Mouse (Mus musculus): ENCODE results near the gene Fxyd7. TPM values are rescaled to one million over a fixed set of nuclear protein-coding genes. Genes with fewer than 3 reads are reported as not detected.

Fxyd7 gene
- polyA plus RNA-seq, 1 experiment from 2014 or later = 1.6 TPM

- H3K4me1 ChIP-seq (ENCODE audit: control insufficient read depth in 2 of 2, insufficient read depth in 2 of 2, low read length in 2 of 2) = peaks cover 7 to 8% of the 10 kb centered on the region in 2 experiments; a peak in 1 of 4 replicates
- H3K27me3 ChIP-seq (ENCODE audit: control insufficient read depth, insufficient read depth, low read length) = no peaks in the 10 kb centered on the region
- no peak overlapping the region for H3K4me2 ChIP-seq (ENCODE audit: low read length)
- H3K9ac ChIP-seq (ENCODE audit: low read length) = no peak overlapping the region
- no peaks in the 10 kb centered on the region for H3K9me3 ChIP-seq (ENCODE audit: control insufficient read depth, low read length)
- no peak for ATAC-seq (ENCODE audit: insufficient number of reproducible peaks, insufficient read depth, low FRiP score, low read depth)
- no peak overlapping the region for H3K27ac ChIP-seq (replicated peaks in 1 of 2; ENCODE audit: control insufficient read depth in 1 of 2, insufficient read depth in 1 of 2, low read depth in 2 of 2, low read length in 2 of 2)
- no peaks in the 10 kb centered on the region for H3K36me3 ChIP-seq (ENCODE audit: control insufficient read depth, insufficient read depth, low read length)
- WGBS = 82% methylated on average over 7 of the region's 7 CpGs
- H3K4me3 ChIP-seq (ENCODE audit: control insufficient read depth in 1 of 2, insufficient read depth in 1 of 2, low read depth in 1 of 2, low read length in 2 of 2) = no peak overlapping the region
These were observed 9.3 kb upstream of the Fxyd7 start for GRCm38 (mm10) chr7:31060621-31061010.

- Histone ChIP-seq H3K9me3 (ENCODE audit: control insufficient read depth, low read length) (no peaks in the 10 kb centered on the region), H3K4me1 (ENCODE audit: control insufficient read depth in 2 of 2, insufficient read depth in 2 of 2, low read length in 2 of 2) (peaks cover 7 to 8% of the 10 kb centered on the region in 2 experiments; a peak in 1 of 4 replicates), H3K27me3 (ENCODE audit: control insufficient read depth, insufficient read depth, low read length) (no peaks in the 10 kb centered on the region), H3K9ac (ENCODE audit: low read length) (no peak overlapping the region), H3K4me2 (ENCODE audit: low read length) (no peak overlapping the region), H3K4me3 (ENCODE audit: control insufficient read depth in 1 of 2, insufficient read depth in 1 of 2, low read depth in 1 of 2, low read length in 2 of 2) (no peak overlapping the region), H3K27ac (replicated peaks in 1 of 2; ENCODE audit: control insufficient read depth in 1 of 2, insufficient read depth in 1 of 2, low read depth in 2 of 2, low read length in 2 of 2) (no peak overlapping the region), H3K36me3 (ENCODE audit: control insufficient read depth, insufficient read depth, low read length) (no peaks in the 10 kb centered on the region)
- no peak for ATAC-seq (ENCODE audit: insufficient number of reproducible peaks, insufficient read depth, low FRiP score, low read depth)
- 56% methylated on average over 11 of the region's 11 CpGs for WGBS
These were observed 8.8 kb upstream of the Fxyd7 start for GRCm38 (mm10) chr7:31059919-31060620.

GRCm38 (mm10) chr7:31059108-31059507 lies 7.8 kb upstream of the Fxyd7 start, which contains the start of gene Lgi4:
TSS of gene Lgi4 (plus strand) at chr7:31059342.
- Histone ChIP-seq H3K27me3 (ENCODE audit: control insufficient read depth, insufficient read depth, low read length) (no peaks in the 10 kb centered on the region), H3K9me3 (ENCODE audit: control insufficient read depth, low read length) (no peaks in the 10 kb centered on the region), H3K27ac (replicated peaks in 1 of 2; ENCODE audit: control insufficient read depth in 1 of 2, insufficient read depth in 1 of 2, low read depth in 2 of 2, low read length in 2 of 2) (no peak within 1 kb of the TSS), H3K4me3 (ENCODE audit: control insufficient read depth in 1 of 2, insufficient read depth in 1 of 2, low read depth in 1 of 2, low read length in 2 of 2) (no peak within 1 kb of the TSS), H3K4me2 (ENCODE audit: low read length) (no peak within 1 kb of the TSS), H3K36me3 (ENCODE audit: control insufficient read depth, insufficient read depth, low read length) (no peaks in the 10 kb centered on the region), H3K4me1 (ENCODE audit: control insufficient read depth in 2 of 2, insufficient read depth in 2 of 2, low read length in 2 of 2) (peaks cover 9 to 11% of the 10 kb centered on the region in 2 experiments; a peak in 2 of 4 replicates), H3K9ac (ENCODE audit: low read length) (no peak within 1 kb of the TSS)
- WGBS = 2% methylated on average over 2 of the region's 2 CpGs
- ATAC-seq (ENCODE audit: insufficient number of reproducible peaks, insufficient read depth, low FRiP score, low read depth) = no peak

- Histone ChIP-seq H3K4me2 (ENCODE audit: low read length) (no peak overlapping the region), H3K36me3 (ENCODE audit: control insufficient read depth, insufficient read depth, low read length) (no peaks in the 10 kb centered on the region), H3K4me1 (ENCODE audit: control insufficient read depth in 2 of 2, insufficient read depth in 2 of 2, low read length in 2 of 2) (peaks cover 18 to 19% of the 10 kb centered on the region in 2 experiments; a peak in 3 of 4 replicates), H3K27ac (replicated peaks in 1 of 2; ENCODE audit: control insufficient read depth in 1 of 2, insufficient read depth in 1 of 2, low read depth in 2 of 2, low read length in 2 of 2) (no peak overlapping the region), H3K27me3 (ENCODE audit: control insufficient read depth, insufficient read depth, low read length) (no peaks in the 10 kb centered on the region), H3K9me3 (ENCODE audit: control insufficient read depth, low read length) (no peaks in the 10 kb centered on the region), H3K9ac (ENCODE audit: low read length) (no peak overlapping the region), H3K4me3 (ENCODE audit: control insufficient read depth in 1 of 2, insufficient read depth in 1 of 2, low read depth in 1 of 2, low read length in 2 of 2) (no peak overlapping the region)
- no peak for ATAC-seq (ENCODE audit: insufficient number of reproducible peaks, insufficient read depth, low FRiP score, low read depth)
- 77% methylated on average over 6 of the region's 6 CpGs for WGBS
These were observed 6.9 kb upstream of the Fxyd7 start for GRCm38 (mm10) chr7:31058211-31058610.

- no peak overlapping the region for H3K4me2 ChIP-seq (ENCODE audit: low read length)
- H3K36me3 ChIP-seq (ENCODE audit: control insufficient read depth, insufficient read depth, low read length) = no peaks in the 10 kb centered on the region
- H3K27ac ChIP-seq (replicated peaks in 1 of 2; ENCODE audit: control insufficient read depth in 1 of 2, insufficient read depth in 1 of 2, low read depth in 2 of 2, low read length in 2 of 2) = no peak overlapping the region
- peaks cover 22 to 23% of the 10 kb centered on the region in 2 experiments; a peak in 3 of 4 replicates for H3K4me1 ChIP-seq (ENCODE audit: control insufficient read depth in 2 of 2, insufficient read depth in 2 of 2, low read length in 2 of 2)
- no peak for ATAC-seq (ENCODE audit: insufficient number of reproducible peaks, insufficient read depth, low FRiP score, low read depth)
- H3K27me3 ChIP-seq (ENCODE audit: control insufficient read depth, insufficient read depth, low read length) = no peaks in the 10 kb centered on the region
- no peaks in the 10 kb centered on the region for H3K9me3 ChIP-seq (ENCODE audit: control insufficient read depth, low read length)
- 71% methylated on average over 5 of the region's 5 CpGs for WGBS
- no peak overlapping the region for H3K4me3 ChIP-seq (ENCODE audit: control insufficient read depth in 1 of 2, insufficient read depth in 1 of 2, low read depth in 1 of 2, low read length in 2 of 2)
- no peak overlapping the region for H3K9ac ChIP-seq (ENCODE audit: low read length)
These were observed 6.5 kb upstream of the Fxyd7 start for GRCm38 (mm10) chr7:31057730-31058129.

- Histone ChIP-seq H3K9ac (ENCODE audit: low read length) (peak within 1 kb of the TSS; percentile 45; the same call in 1 of the 2 replicates), H3K4me2 (ENCODE audit: low read length) (peak within 1 kb of the TSS; percentile 69)
- WGBS = 64% methylated on average over 2 of the region's 2 CpGs
These were observed 5.8 kb upstream of the Fxyd7 start, which contains the start of gene Fxyd1 for GRCm38 (mm10) chr7:31057071-31057470. TSS of gene Fxyd1 (minus strand) at chr7:31057199.

GRCm38 (mm10) chr7:31056448-31056847 lies 5.2 kb upstream of the Fxyd7 start:
- Histone ChIP-seq H3K4me3 (ENCODE audit: control insufficient read depth in 1 of 2, insufficient read depth in 1 of 2, low read depth in 1 of 2, low read length in 2 of 2) (no peak overlapping the region), H3K9ac (ENCODE audit: low read length) (no peak overlapping the region), H3K27me3 (ENCODE audit: control insufficient read depth, insufficient read depth, low read length) (peaks cover 11% of the 10 kb centered on the region), H3K4me1 (ENCODE audit: control insufficient read depth in 2 of 2, insufficient read depth in 2 of 2, low read length in 2 of 2) (peaks cover 34 to 36% of the 10 kb centered on the region in 2 experiments), H3K27ac (replicated peaks in 1 of 2; ENCODE audit: control insufficient read depth in 1 of 2, insufficient read depth in 1 of 2, low read depth in 2 of 2, low read length in 2 of 2) (peak overlapping the region in 1 of 2 experiments; percentile 95; a peak in 1 of 4 replicates), H3K4me2 (ENCODE audit: low read length) (no peak overlapping the region), H3K36me3 (ENCODE audit: control insufficient read depth, insufficient read depth, low read length) (no peaks in the 10 kb centered on the region), H3K9me3 (ENCODE audit: control insufficient read depth, low read length) (no peaks in the 10 kb centered on the region)
- WGBS = 69% methylated on average over 7 of the region's 7 CpGs
- no peak for ATAC-seq (ENCODE audit: insufficient number of reproducible peaks, insufficient read depth, low FRiP score, low read depth)

More at GRCm38 (mm10) chr7:31057071-31057470, 5.8 kb upstream of the Fxyd7 start, which contains the start of gene Fxyd1:
- Histone ChIP-seq H3K9me3 (ENCODE audit: control insufficient read depth, low read length) (no peaks in the 10 kb centered on the region), H3K27me3 (ENCODE audit: control insufficient read depth, insufficient read depth, low read length) (peaks cover 4% of the 10 kb centered on the region), H3K4me1 (ENCODE audit: control insufficient read depth in 2 of 2, insufficient read depth in 2 of 2, low read length in 2 of 2) (peaks cover 28 to 30% of the 10 kb centered on the region in 2 experiments), H3K4me3 (ENCODE audit: control insufficient read depth in 1 of 2, insufficient read depth in 1 of 2, low read depth in 1 of 2, low read length in 2 of 2) (no peak within 1 kb of the TSS), H3K36me3 (ENCODE audit: control insufficient read depth, insufficient read depth, low read length) (no peaks in the 10 kb centered on the region), H3K27ac (replicated peaks in 1 of 2; ENCODE audit: control insufficient read depth in 1 of 2, insufficient read depth in 1 of 2, low read depth in 2 of 2, low read length in 2 of 2) (peak within 1 kb of the TSS; percentile 95 to 97)
- no peak for ATAC-seq (ENCODE audit: insufficient number of reproducible peaks, insufficient read depth, low FRiP score, low read depth)
